Mouse (Mus musculus) neural tube, embryonic 15.5 days (tissue): ENCODE data around the gene Pla2g4c. TPM values are rescaled to one million over a fixed set of nuclear protein-coding genes. Genes with fewer than 3 reads are reported as not detected.

Source experiments
- ATAC-seq: fragments of 200-750 bp; cut with Nextera tagmentation; 2 replicates; pipeline ENCODE4 v1.8.0; 2017; ENCODE audit warnings: mild to moderate bottlenecking, moderate TSS enrichment, moderate library complexity; ENCODE audit not compliant: low FRiP score
- H3K27ac ChIP-seq: fragments of 300-500 bp; sonication (generic); replicated peaks from 2 replicates; pipeline ENCODE4 v1.5.1; 2015; ENCODE audit warnings: mild to moderate bottlenecking, inconsistent platforms
- H3K27me3 ChIP-seq: fragments of 300-500 bp; sonication (generic); replicated peaks from 2 replicates; pipeline ENCODE4 v1.6.1; 2015; ENCODE audit warnings: inconsistent platforms
- H3K36me3 ChIP-seq: fragments of 300-500 bp; sonication (generic); 2 replicates; pipeline ENCODE4 v1.6.1; 2015; ENCODE audit warnings: inconsistent platforms
- H3K4me1 ChIP-seq: fragments of 300-500 bp; sonication (generic); 2 replicates; pipeline ENCODE4 v1.6.1; 2015; ENCODE audit warnings: inconsistent platforms
- H3K4me2 ChIP-seq: fragments of 300-500 bp; sonication (generic); 2 replicates; pipeline ENCODE4 v1.6.1; 2015; ENCODE audit warnings: inconsistent platforms, mild to moderate bottlenecking, moderate library complexity
- H3K4me3 ChIP-seq: fragments of 300-500 bp; sonication (generic); replicated peaks from 2 replicates; pipeline ENCODE4 v1.5.1; 2015; ENCODE audit warnings: mild to moderate bottlenecking, inconsistent platforms
- H3K9ac ChIP-seq: fragments of 300-500 bp; sonication (generic); replicated peaks from 2 replicates; pipeline ENCODE4 v1.6.1; 2015; ENCODE audit warnings: mild to moderate bottlenecking, inconsistent platforms
- H3K9me3 ChIP-seq: fragments of 300-500 bp; sonication (generic); replicated peaks from 2 replicates; pipeline ENCODE4 v1.6.1; 2016; ENCODE audit warnings: inconsistent platforms
- WGBS: fragments of 180-500 bp; shearing (Covaris S2); methylation state at CpG from one replicate; pipeline ENCODE4 v1.1.7; 2015; ENCODE audit warnings: mixed read lengths; 5-methylcytosine and 5-hydroxymethylcytosine counted together
- polyA plus RNA-seq: library from polyadenylated mRNA; unstranded; fragments of >200 nt; fragmentation: Nextera tagmentation; extraction: Ambion mirVana; gene quantifications from 2 replicates; pipeline ENCODE4 v1.2.1, GENCODE M21; 2015

Pla2g4c gene
- polyA plus RNA-seq, 1 experiment from 2014 or later, result 0.72 TPM

DNA sequence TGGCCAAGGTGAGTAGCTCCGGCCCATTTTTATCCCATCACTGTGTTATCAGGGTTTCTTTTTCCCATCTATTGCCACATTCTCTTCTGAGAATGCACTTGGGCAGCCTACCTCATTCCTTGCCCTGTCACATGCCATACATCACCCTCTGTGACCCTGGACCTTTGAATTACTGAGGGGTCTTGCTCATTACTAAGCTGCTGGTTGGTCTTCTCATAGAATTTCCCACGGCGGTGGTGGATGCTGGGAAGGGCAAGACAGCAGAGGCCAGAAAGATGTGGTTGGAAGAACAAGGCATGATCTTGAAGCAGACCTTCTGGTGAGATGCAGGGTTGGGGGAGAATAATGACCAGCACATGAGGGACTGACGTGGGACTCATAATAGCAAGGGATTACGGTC lies 25.6 kb upstream of the Pla2g4c start:
- no peaks in the 10 kb centered on the region for H3K9me3 ChIP-seq
- H3K4me3 ChIP-seq, result no peak overlapping the region
- no peak overlapping the region for H3K9ac ChIP-seq
- 91% methylated on average over 5 of the region's 5 CpGs for WGBS
- no peak overlapping the region for H3K4me2 ChIP-seq
- no peaks in the 10 kb centered on the region for H3K27me3 ChIP-seq
- no peaks in the 10 kb centered on the region for H3K4me1 ChIP-seq
- no peak for ATAC-seq
- no peak overlapping the region for H3K27ac ChIP-seq
- peaks cover 78% of the 10 kb centered on the region for H3K36me3 ChIP-seq

DNA sequence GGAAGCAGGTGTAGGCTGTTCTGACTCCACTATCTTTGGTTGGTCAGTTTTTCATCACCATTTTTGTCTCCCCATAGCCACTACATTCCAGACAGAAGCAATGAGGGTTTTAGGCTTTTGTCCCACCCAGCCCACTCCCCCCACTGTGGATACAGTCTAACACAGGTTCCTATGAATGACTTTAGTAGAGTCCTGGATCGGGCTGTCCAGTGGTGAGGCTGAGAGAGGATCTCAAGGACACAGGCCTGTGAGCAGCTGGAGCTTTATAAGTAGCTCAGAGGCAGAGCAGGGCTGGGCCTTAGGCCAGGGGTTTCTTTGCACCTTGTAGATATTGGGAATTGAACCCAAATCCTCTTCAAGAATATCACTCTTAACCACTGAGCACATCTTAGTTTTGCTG lies 22.8 kb upstream of the Pla2g4c start:
- Histone ChIP-seq H3K4me1 (no peaks in the 10 kb centered on the region), H3K27ac (no peak overlapping the region), H3K36me3 (peaks cover 75% of the 10 kb centered on the region), H3K4me3 (no peak overlapping the region), H3K9me3 (no peaks in the 10 kb centered on the region), H3K4me2 (no peak overlapping the region), H3K9ac (no peak overlapping the region), H3K27me3 (no peaks in the 10 kb centered on the region)
- WGBS, result 97% methylated on average over 1 of the region's 1 CpGs
- ATAC-seq, result no peak

DNA sequence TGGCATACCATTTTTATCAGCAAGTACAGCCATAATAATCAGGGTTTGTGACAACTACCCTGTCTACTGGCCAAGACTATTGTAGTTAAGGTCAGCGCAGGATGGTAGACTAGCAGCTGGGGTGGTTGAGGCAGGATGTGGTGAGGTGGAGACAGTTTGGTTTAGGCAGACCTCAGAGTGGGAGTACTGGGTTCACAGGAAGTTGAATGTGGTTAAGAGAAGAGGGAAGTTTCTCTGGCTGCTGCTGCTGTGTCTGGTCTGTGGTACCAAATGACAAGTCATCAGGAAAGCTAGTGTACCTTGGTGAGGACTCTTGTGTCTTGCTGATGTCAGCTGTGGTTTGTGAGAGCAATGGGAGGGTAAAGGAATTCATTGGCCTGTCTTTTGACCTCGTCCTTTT lies 21.7 kb upstream of the Pla2g4c start:
- Histone ChIP-seq H3K4me1 (no peaks in the 10 kb centered on the region), H3K4me2 (no peak overlapping the region), H3K9ac (no peak overlapping the region), H3K27ac (no peak overlapping the region), H3K36me3 (peaks cover 72% of the 10 kb centered on the region), H3K27me3 (no peaks in the 10 kb centered on the region), H3K4me3 (no peak overlapping the region), H3K9me3 (no peaks in the 10 kb centered on the region)
- 89% methylated on average over 2 of the region's 2 CpGs for WGBS
- ATAC-seq, result no peak

- Histone ChIP-seq H3K9ac (no peak overlapping the region), H3K4me2 (no peak overlapping the region), H3K4me1 (no peaks in the 10 kb centered on the region), H3K27me3 (no peaks in the 10 kb centered on the region), H3K36me3 (peaks cover 76% of the 10 kb centered on the region), H3K27ac (no peak overlapping the region), H3K9me3 (no peaks in the 10 kb centered on the region), H3K4me3 (no peak overlapping the region)
- no peak for ATAC-seq
Measured at GRCm38 (mm10) chr7:13303372-13303771, 21.1 kb upstream of the Pla2g4c start.

DNA sequence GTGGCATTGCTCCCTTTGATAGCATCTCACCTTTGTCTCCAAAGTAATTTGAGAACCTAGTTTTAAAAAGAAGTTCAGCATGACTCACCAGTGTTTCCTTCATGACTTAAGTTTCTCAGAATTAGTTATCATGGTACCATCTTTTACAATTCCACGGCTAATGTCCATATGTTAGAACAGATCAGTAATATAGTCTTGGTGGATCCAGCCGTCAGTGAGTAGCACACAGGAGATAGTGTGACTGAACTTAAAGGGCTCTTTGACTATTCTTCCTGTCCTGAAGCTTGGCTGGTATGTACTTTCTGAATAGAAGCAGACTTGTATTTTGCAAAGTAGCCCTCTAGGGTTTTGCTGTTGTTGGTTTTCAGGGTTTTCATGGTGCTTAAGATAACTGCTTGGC lies 15.0 kb upstream of the Pla2g4c start:
- 97% methylated on average over 2 of the region's 2 CpGs for WGBS
- Histone ChIP-seq H3K9ac (no peak overlapping the region), H3K36me3 (peaks cover 80% of the 10 kb centered on the region), H3K27me3 (no peaks in the 10 kb centered on the region), H3K4me2 (no peak overlapping the region), H3K4me3 (no peak overlapping the region), H3K27ac (no peak overlapping the region), H3K9me3 (no peaks in the 10 kb centered on the region), H3K4me1 (no peaks in the 10 kb centered on the region)
- no peak for ATAC-seq

DNA sequence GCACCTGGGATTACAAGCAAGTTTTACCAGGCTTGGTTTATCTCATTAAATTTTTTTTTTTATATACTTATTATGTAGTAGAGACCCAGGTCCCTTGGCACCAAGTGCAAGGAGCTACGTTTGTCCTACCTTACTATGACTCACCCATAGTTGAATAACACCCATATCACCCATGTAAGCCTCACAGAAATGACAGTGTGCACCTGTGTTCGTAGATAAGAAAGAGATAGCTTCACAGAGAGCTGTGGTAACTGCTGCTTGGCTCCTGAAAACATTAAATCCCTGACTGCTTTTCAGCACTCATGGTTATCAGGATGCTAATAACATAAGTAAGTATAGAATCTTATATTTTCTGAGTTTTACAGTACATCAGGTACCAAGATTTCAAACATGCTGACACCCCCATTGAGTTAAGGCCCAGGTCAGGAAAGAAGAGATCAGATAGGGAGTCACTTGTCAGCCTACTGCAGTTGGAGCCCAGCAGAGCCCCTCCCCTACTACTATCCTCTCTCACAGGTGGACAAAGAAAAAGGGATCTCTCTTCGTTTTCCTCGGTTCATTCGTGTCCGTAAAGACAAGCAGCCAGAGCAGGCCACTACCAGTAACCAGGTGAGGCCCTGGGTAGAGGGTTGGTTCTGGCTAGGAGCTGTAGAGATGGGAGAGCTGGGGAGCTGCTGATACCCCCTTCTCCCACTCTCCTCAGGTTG lies 13.8 kb upstream of the Pla2g4c start:
- no peak overlapping the region for H3K27ac ChIP-seq
- no peak for ATAC-seq
- no peak overlapping the region for H3K9ac ChIP-seq
- peaks cover 69% of the 10 kb centered on the region for H3K36me3 ChIP-seq
- no peaks in the 10 kb centered on the region for H3K4me1 ChIP-seq
- no peak overlapping the region for H3K4me2 ChIP-seq
- no peak overlapping the region for H3K4me3 ChIP-seq
- no peaks in the 10 kb centered on the region for H3K27me3 ChIP-seq
- 93% methylated on average over 6 of the region's 6 CpGs for WGBS
- H3K9me3 ChIP-seq, result no peaks in the 10 kb centered on the region

GRCm38 (mm10) chr7:13311401-13311800 lies 13.1 kb upstream of the Pla2g4c start:
- H3K9ac ChIP-seq, result no peak overlapping the region
- no peak overlapping the region for H3K4me2 ChIP-seq
- H3K4me3 ChIP-seq, result no peak overlapping the region
- ATAC-seq, result no peak; the same call in 1 of the 2 replicates
- H3K9me3 ChIP-seq, result no peaks in the 10 kb centered on the region
- H3K27me3 ChIP-seq, result no peaks in the 10 kb centered on the region
- no peaks in the 10 kb centered on the region for H3K4me1 ChIP-seq
- H3K27ac ChIP-seq, result no peak overlapping the region
- 97% methylated on average over 4 of the region's 4 CpGs for WGBS
- peaks cover 62% of the 10 kb centered on the region for H3K36me3 ChIP-seq

DNA sequence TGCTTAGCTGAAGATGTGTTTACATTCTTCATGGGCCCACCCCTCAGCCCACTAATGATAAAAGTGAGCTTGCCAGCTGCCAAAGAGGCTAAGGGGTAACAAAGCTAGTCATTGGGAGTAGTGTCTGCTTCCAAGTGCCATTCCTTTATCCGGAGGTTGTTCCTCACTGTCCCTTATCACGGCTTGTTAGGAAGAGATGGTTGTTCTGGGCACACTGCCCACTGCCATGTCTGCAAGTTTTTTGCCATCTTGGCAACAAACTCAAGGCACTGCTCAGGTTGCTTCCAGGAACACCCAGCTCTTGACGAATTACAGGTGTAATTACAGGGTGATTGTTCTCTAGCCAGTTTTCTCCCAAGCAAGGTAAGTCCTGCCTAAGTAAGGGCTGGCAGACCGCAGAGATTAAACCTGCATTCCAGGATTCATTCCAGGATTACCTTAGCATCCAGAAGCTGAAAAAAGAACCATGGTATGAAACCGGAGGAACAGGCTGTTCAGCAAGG lies 10.3 kb upstream of the Pla2g4c start:
- Histone ChIP-seq H3K4me2 (no peak overlapping the region), H3K4me3 (no peak overlapping the region), H3K4me1 (no peaks in the 10 kb centered on the region), H3K27me3 (no peaks in the 10 kb centered on the region), H3K9ac (no peak overlapping the region), H3K36me3 (peaks cover 40% of the 10 kb centered on the region), H3K27ac (no peak overlapping the region), H3K9me3 (no peaks in the 10 kb centered on the region)
- no peak for ATAC-seq
- WGBS, result 82% methylated on average over 5 of the region's 5 CpGs

- no peak overlapping the region for H3K27ac ChIP-seq
- H3K4me2 ChIP-seq, result no peak overlapping the region
- H3K27me3 ChIP-seq, result no peaks in the 10 kb centered on the region
- H3K9me3 ChIP-seq, result no peaks in the 10 kb centered on the region
- ATAC-seq, result no peak
- no peaks in the 10 kb centered on the region for H3K4me1 ChIP-seq
- no peak overlapping the region for H3K4me3 ChIP-seq
- 91% methylated on average over 3 of the region's 3 CpGs for WGBS
- no peaks in the 10 kb centered on the region for H3K36me3 ChIP-seq
- H3K9ac ChIP-seq, result no peak overlapping the region
Measured at GRCm38 (mm10) chr7:13321424-13321823, 3.0 kb upstream of the Pla2g4c start.

GRCm38 (mm10) chr7:13330575-13330974 lies 6.1 kb downstream of the Pla2g4c start:
- H3K4me1 ChIP-seq, result no peaks in the 10 kb centered on the region
- no peaks in the 10 kb centered on the region for H3K9me3 ChIP-seq
- H3K36me3 ChIP-seq, result 0 out of 2 replicates have a peak, but pooled peaks cover 4% of the 10 kb centered on the region
- WGBS, result 95% methylated on average over 2 of the region's 2 CpGs
- no peaks in the 10 kb centered on the region for H3K27me3 ChIP-seq
- no peak overlapping the region for H3K9ac ChIP-seq
- no peak for ATAC-seq
- no peak overlapping the region for H3K4me3 ChIP-seq
- H3K4me2 ChIP-seq, result no peak overlapping the region
- H3K27ac ChIP-seq, result no peak overlapping the region

- Histone ChIP-seq H3K4me2 (no peak overlapping the region), H3K4me1 (no peaks in the 10 kb centered on the region), H3K27me3 (no peaks in the 10 kb centered on the region), H3K9ac (no peak overlapping the region), H3K36me3 (peaks cover 44% of the 10 kb centered on the region), H3K4me3 (no peak overlapping the region), H3K9me3 (0 out of 2 replicates have a peak, but pooled peaks cover 5% of the 10 kb centered on the region), H3K27ac (no peak overlapping the region)
- no peak for ATAC-seq
Measured at GRCm38 (mm10) chr7:13355943-13356342, 31.5 kb downstream of the Pla2g4c start.

GRCm38 (mm10) chr7:13380588-13380987 lies 56.1 kb downstream of the Pla2g4c start:
- no peak overlapping the region for H3K4me3 ChIP-seq
- no peak for ATAC-seq
- H3K9me3 ChIP-seq, result no peaks in the 10 kb centered on the region
- H3K9ac ChIP-seq, result no peak overlapping the region
- H3K4me2 ChIP-seq, result no peak overlapping the region
- H3K27ac ChIP-seq, result no peak overlapping the region
- no peaks in the 10 kb centered on the region for H3K27me3 ChIP-seq
- WGBS, result 82% methylated on average over 2 of the region's 2 CpGs
- no peaks in the 10 kb centered on the region for H3K4me1 ChIP-seq
- H3K36me3 ChIP-seq, result no peaks in the 10 kb centered on the region
